Mouse (Mus musculus) mammary gland, adult 2 months (tissue): ENCODE measurements around the gene Layn. TPM values are rescaled to one million over a fixed set of nuclear protein-coding genes. Genes with fewer than 3 reads are reported as not detected.

ENCODE experiments used
- polyA plus RNA-seq: library from polyadenylated mRNA; depleted of rRNA; stranded (reverse); fragments of >200 nt; gene quantifications from 2 replicates; pipeline ENCODE4 v1.2.3, GENCODE M21; 2012; ENCODE audit warnings: low replicate concordance; rRNA removed

The Layn gene
- 3.3 and 3.6 TPM in 2 replicates for polyA plus RNA-seq

DNA sequence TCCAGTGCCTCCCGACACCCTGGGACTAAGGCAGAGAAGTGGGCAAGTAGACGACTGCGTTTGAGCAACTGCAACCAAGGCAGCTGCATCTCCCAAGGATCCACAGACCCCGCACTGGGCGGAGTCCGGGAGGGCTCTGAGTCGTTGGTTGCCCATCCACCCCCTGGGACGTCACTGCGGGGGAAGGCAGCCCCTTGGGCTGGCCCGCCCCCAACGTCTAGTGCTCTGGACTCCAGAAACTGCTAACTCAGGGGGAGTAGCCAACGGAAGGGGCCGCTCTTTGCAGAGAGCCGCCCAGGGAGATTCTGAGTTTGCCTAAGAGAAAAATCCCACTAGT is at the start of gene Layn:
Gene Layn (minus strand): TSS at position 116 of the 337 bp plus-strand sequence.

DNA sequence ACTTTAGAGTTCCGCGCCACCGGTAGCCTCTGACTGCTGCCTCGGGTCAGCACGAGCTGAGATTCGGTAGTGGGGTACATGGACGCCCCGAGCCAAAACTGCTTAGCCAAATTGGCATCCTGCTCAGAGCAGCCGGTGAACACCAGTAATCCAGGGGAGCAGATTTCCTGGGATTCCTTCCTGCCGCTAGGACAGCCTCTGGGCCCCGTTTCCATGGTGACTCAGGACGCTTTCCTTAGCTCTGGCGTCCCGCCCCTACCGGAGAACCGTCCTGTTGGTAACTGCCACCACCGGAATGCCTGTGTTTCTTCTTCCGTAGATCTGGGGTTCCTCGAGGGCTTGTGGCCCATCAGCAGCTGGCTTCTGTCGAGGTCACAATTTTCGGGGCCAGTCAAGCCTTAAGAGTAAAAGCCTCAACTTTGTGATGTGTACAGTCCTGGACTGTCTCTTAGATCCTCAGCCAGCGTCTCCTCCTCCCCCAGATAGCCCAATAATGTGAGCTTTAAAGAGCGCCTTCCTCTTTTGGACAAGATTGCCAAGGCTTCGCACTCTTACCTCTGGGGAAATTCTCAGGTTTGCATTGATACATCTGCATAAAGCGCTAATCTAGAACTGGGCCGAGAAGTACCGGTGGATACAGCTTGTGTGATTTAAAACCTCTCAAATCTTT is 25.0 kb upstream of the Layn start, which contains the start of gene 4833427G06Rik:
Gene 4833427G06Rik (minus strand): TSS at position 323 of the 670 bp plus-strand sequence.

GRCm38 (mm10) chr9:51060601-51061000 is 16.3 kb downstream of the Layn start, which contains the start of gene Btg4:
TSS of gene Btg4 (plus strand) at chr9:51060901.

DNA sequence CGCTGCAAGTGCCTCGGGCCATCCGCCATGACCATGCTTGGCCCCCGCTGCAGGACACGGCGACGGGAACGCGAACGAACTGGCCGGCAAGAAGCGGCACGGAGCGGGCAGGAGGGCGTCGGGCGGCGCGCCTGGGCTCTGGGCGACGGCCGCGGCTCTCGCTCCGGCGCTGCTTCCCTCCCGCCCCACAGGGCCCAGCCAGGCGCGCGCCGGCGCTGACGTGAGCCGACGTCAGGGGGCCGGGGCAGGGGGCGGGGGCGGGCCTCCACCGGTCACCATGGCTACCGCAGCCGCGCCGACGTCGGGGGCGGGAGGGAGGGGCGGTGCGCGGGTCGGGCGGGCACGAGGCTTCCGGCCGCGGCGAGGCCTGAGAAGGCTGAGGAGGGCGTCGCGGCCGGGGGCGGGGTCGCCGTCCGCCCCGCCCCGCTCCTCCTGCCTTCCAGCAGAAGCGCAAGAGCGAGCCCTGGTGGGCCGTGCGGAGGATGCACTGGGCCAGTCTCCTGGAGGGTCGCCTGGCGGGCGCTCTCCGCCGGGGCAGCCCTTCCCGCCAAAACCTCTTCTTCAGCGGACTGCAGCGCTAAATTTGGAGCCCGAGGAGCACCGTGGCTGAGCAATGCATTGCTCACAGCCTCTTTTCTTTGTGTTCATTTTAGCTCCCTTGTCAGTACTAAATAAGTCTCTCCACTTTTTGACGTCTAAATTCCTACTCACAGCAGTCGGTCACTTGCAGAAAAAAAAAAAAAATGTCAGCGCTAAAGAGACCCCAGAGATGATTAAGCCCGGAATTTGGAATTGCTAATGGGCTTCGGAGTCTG is 67.8 kb downstream of the Layn start, which contains the start of gene Sik2:
Gene Sik2 (minus strand): TSS at position 233 of the 815 bp plus-strand sequence.

Other genes with a start within 250 kb of the Layn start
- 22.9 and 41.2 TPM in 2 replicates for gene Ppp2r1b, start 231.8 kb downstream of the Layn start, polyA plus RNA-seq
- 102 and 186 TPM in 2 replicates for gene Sik2, start 68.0 kb downstream of the Layn start, polyA plus RNA-seq
- not detected in 2 replicates for gene Btg4, start 16.2 kb downstream of the Layn start, polyA plus RNA-seq
- not detected in 2 replicates for gene 4833427G06Rik, start 25.0 kb upstream of the Layn start, polyA plus RNA-seq
- gene Gm32742, start 88.4 kb upstream of the Layn start, polyA plus RNA-seq = 0.04 and 0.08 TPM in 2 replicates
- gene Pou2af1, start 136.6 kb upstream of the Layn start, polyA plus RNA-seq = 27.3 and 77.5 TPM in 2 replicates
- gene Colca2, start 201.5 kb upstream of the Layn start, polyA plus RNA-seq = 4.6 and 9.5 TPM in 2 replicates